Mouse (Mus musculus): ENCODE data around the gene Gm28048. TPM values are rescaled to one million over a fixed set of nuclear protein-coding genes. Genes with fewer than 3 reads are reported as not detected.

Gene Gm28048
- 5.4 and 5.8 TPM in 2 replicates for polyA plus RNA-seq (2012; ENCODE audit: insufficient read depth, insufficient read length, missing spikeins)

DNA sequence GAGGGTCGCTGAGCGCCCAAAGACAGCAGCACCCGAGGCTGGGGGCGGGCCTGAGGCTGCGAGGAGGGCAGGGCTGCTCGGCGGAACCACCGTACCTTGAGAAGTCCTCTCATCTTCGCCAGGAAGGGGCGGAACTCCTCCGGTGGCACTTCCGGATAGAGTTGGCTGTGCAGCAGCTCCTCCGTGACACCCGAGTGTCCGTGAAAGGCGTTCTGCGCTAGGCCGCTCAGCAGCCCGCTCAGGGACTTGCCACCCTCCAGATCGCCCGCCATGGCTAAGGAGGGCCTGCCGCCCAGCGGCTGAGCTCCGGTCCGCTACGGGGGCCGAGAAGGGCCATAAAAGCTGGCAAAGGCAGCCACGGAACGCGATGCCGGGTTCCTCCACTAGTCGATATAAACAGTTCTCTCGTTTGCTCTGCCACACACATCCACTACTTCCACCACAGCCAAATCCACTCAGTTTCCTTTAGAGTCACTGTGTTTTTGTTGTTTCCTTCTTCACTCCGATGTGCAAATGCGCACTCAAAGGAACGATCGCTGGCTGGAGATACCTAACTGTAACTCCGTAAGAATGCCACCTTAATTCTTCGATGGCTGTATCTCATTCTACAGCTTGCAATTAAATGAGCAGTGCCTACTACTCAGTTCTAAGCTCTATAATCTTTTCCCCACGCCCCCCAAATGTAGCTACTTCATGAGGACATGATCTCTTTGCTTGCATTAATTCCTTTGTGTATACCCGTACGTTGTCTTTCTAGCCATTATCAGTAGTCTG, at the start of gene Gm28048, which contains the start of gene Commd1:
Gm28048 (minus strand) TSS at position 107 of the 774 bp plus-strand sequence.
Commd1 (minus strand) TSS at position 399 of the 774 bp plus-strand sequence.
- peaks cover 4% of the 10 kb centered on the region for H3K4me1 ChIP-seq (ENCODE audit: control insufficient read depth, insufficient read depth, insufficient read length, low read length)
- peak within 1 kb of the TSS; percentile 82 for H3K4me3 ChIP-seq (ENCODE audit: insufficient read depth, low read depth, low read length)
- H3K27ac ChIP-seq (replicated peaks; ENCODE audit: low read depth, low read length): peak within 1 kb of the TSS; percentile 80

DNA sequence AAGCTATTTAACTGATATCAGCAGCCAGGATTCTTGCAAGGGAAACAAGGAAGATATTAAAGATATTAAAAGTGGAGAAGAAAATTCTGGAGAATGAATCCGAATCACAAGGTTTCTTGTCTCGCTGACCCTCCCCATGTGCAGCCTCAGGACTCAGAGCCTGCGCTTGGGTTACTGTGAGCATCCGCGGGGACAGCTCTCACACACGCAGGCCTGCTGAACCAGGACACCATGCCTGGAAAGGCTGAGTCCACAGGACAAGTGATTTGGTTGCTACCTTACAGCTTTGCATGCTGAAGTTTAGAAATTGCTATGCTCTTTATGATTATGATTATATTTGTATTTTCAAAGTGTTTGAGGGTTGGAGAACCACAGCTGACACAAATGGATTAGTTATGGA, 47.5 kb upstream of the Gm28048 start:
- no peaks in the 10 kb centered on the region for H3K4me1 ChIP-seq (ENCODE audit: control insufficient read depth, insufficient read depth, insufficient read length, low read length)
- no peak overlapping the region for H3K4me3 ChIP-seq (ENCODE audit: insufficient read depth, low read depth, low read length)
- no peak overlapping the region for H3K27ac ChIP-seq (replicated peaks; ENCODE audit: low read depth, low read length)

DNA sequence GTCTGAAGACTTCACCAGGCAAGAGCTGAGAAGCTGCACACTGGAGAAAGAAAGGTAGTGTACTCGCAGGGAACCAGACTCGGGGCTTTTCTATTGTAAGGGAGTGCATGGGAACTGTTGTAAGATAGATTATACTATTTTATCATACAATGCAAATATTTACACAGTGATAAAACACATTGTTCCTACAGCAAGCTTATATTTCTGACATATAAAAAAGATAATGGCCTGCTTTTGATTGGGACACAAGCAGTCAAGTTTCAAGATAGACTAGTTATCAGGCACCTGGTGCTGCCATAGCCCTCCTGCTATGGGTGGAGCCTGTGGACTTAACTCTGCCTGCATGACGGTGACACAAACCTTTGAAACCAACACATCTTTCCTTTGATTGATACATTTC, 47.1 kb upstream of the Gm28048 start:
- Histone ChIP-seq H3K4me3 (ENCODE audit: insufficient read depth, low read depth, low read length) (no peak overlapping the region), H3K4me1 (ENCODE audit: control insufficient read depth, insufficient read depth, insufficient read length, low read length) (no peaks in the 10 kb centered on the region), H3K27ac (replicated peaks; ENCODE audit: low read depth, low read length) (no peak overlapping the region)

DNA sequence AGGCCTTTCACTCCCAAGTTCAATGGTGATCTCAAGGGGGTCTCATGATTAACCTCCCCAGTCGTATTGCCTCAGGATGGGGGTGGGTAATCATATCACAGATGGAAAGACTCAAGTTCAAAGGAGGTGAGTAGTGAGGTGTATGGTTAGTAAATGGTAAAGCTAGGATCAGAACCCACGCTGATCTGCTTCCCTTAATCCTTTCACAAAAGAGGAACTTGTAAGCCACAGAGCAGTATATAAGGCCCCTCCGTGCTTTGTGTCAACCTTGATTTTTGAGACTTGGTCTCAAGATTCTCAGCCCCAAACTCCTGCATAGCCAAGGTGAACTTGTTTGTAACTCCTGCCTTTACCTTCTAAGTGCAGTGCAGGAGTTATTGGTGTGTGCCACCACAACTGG, 42.3 kb upstream of the Gm28048 start:
- Histone ChIP-seq H3K4me3 (ENCODE audit: insufficient read depth, low read depth, low read length) (no peak overlapping the region), H3K27ac (replicated peaks; ENCODE audit: low read depth, low read length) (no peak overlapping the region), H3K4me1 (ENCODE audit: control insufficient read depth, insufficient read depth, insufficient read length, low read length) (no peaks in the 10 kb centered on the region)

DNA sequence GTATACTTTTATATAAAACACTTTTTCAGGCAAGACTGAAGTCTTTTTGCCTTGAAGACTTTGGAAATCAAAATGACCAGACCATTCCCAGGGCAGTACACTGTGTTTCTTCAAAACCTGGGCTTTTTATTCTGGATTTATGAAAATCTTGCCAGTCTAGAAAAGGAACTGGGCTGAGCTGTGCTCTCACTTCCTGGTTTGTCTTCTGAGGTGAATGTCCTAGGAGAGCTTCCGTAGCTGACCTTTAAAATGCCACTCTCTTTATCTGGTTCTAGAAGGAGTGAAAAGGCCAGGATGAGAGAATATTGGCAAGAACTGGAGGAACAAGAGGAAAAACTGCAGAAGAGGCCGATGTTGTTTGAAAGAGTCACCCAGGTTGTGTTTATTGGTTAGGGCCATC, 41.3 kb upstream of the Gm28048 start:
- no peaks in the 10 kb centered on the region for H3K4me1 ChIP-seq (ENCODE audit: control insufficient read depth, insufficient read depth, insufficient read length, low read length)
- no peak overlapping the region for H3K4me3 ChIP-seq (ENCODE audit: insufficient read depth, low read depth, low read length)
- no peak overlapping the region for H3K27ac ChIP-seq (replicated peaks; ENCODE audit: low read depth, low read length)

DNA sequence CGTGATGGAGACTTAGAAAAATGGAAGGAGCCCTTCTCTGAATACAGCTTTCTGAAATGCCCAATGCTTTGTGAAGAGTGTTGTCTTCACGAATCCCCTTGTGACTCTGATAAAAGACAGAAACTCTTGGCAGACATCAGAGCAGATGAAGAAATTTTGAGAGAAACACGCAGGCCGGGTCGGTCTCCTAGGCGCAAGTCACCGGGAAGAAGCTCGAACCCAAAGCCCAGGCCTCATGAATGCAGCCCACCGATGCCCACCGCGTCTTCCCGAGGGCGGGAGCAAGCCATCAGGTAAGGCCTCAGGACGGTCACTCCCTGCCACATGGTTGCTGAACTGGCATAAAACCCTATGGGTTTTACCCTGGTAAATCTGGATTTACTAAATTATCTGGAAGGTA, 39.0 kb upstream of the Gm28048 start:
- H3K27ac ChIP-seq (replicated peaks; ENCODE audit: low read depth, low read length): no peak overlapping the region
- peak overlapping the region; percentile 31 for H3K4me3 ChIP-seq (ENCODE audit: insufficient read depth, low read depth, low read length)
- no peaks in the 10 kb centered on the region for H3K4me1 ChIP-seq (ENCODE audit: control insufficient read depth, insufficient read depth, insufficient read length, low read length)

DNA sequence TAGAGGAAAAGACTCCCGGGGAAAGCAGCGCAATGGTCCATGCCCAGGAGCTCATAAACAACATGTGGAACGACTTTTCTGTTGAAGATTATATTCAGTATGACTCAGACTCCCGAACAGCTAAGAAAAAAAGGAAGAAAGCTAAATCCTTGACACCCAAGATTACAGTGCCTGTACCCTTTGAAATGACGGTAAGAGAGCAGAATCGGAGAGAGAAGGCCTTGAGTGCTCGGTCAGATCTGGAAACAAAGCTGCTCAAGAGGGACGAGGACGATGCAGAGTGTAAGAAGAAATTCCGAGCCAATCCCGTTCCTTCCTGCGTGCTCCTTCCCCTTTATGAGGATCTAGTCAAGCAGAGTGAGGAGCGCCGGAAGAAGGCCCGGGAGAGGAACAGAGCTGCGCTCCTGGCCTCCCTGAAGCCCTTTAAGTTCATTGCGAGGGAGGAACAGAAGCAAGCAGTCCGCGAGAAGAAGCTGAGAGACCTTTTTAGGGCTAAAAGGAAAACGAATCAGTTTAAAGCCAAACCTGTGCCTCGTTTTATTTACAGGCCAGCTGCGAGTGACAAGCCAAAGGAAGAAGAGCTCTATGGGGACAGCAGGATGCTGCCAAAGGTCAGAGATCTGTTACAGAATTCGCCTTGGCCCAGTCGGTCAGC, 38.4 kb upstream of the Gm28048 start:
- H3K4me3 ChIP-seq (ENCODE audit: insufficient read depth, low read depth, low read length): peak overlapping the region; percentile 31; the same call in 1 of the 2 replicates
- H3K27ac ChIP-seq (replicated peaks; ENCODE audit: low read depth, low read length): 0 out of 2 replicates have a peak overlapping the region, but pooled peaks have one; percentile 8

DNA sequence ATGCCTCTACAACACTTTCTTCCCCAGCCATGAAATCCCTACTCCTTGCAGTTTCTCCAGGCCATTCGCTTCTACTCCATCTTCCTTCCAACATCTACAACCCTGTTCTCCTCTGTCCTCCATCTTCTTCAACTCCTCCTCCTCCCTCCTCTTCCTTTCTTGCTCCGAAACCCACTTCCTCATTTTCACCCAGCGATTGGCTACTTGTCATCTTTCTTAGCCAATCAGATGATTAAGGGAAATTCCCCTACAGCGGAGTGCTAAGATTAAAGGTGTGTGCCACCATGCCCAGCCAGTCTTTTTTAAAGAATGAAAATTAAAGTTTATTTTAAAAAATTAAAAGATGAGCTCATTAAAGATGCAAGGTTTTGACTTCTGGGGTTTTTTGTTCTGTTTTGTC, 36.1 kb upstream of the Gm28048 start:
- no peaks in the 10 kb centered on the region for H3K4me1 ChIP-seq (ENCODE audit: control insufficient read depth, insufficient read depth, insufficient read length, low read length)

More for the DNA sequence above, 38.4 kb upstream of the Gm28048 start:
- H3K4me1 ChIP-seq (ENCODE audit: control insufficient read depth, insufficient read depth, insufficient read length, low read length): no peaks in the 10 kb centered on the region

DNA sequence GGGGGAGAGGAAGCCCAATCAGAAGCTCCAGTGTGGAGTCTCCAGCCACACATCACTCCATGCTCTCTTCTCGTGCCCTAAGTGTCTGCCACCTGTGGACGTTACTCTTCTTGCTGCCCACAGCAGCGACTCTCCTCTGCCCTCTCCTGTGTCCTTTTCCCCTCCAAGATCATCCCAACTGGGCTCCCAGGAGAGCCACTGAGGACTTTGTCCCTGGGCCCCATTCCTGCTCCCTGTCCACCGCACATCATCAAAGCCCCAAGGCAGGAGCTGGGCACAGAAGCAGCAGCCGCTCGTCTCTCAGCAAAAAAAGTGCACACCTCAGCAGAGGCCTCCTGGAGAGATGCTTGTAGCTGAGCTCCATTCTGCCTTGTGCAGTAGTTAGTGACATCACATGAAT, 33.1 kb upstream of the Gm28048 start:
- Histone ChIP-seq H3K4me1 (ENCODE audit: control insufficient read depth, insufficient read depth, insufficient read length, low read length) (no peaks in the 10 kb centered on the region), H3K4me3 (ENCODE audit: insufficient read depth, low read depth, low read length) (no peak overlapping the region), H3K27ac (replicated peaks; ENCODE audit: low read depth, low read length) (no peak overlapping the region)

More for the DNA sequence above, 36.1 kb upstream of the Gm28048 start:
- Histone ChIP-seq H3K4me3 (ENCODE audit: insufficient read depth, low read depth, low read length) (no peak overlapping the region), H3K27ac (replicated peaks; ENCODE audit: low read depth, low read length) (no peak overlapping the region)

DNA sequence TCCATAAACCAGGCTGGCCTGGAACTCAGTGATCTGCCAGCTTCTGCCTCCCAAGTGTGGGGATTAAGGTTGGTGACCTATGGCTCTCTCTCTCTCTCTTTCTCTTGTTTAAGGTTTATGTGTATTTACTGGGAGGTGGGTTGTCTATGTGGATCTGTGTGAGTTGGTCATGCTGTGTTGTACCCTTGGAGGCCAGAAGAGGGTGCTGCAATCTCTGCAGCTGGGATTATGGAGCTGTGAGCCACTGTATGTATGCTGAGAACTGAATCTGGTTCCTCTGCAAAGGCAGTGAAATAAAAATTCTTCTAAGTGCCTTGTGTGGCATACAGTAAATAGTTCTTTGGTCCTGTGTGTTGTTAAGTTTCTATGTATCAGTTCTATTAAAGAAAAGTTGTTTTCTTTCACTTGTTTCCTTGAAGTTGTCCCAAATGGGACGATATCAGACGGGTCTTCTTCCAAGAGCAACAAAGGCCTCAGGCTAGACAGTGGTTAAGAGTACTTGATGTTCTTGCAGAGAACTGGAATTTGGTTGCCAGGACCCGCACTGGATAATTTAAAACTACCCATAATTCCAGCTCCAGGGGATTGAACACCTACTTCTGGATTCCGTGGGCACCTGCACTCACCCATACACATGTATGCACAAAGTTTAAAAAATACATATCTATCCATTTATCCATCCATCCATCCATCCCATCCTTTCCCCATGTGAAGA, 31.8 kb upstream of the Gm28048 start:
- Histone ChIP-seq H3K4me1 (ENCODE audit: control insufficient read depth, insufficient read depth, insufficient read length, low read length) (no peaks in the 10 kb centered on the region), H3K27ac (replicated peaks; ENCODE audit: low read depth, low read length) (no peak overlapping the region), H3K4me3 (ENCODE audit: insufficient read depth, low read depth, low read length) (no peak overlapping the region)

DNA sequence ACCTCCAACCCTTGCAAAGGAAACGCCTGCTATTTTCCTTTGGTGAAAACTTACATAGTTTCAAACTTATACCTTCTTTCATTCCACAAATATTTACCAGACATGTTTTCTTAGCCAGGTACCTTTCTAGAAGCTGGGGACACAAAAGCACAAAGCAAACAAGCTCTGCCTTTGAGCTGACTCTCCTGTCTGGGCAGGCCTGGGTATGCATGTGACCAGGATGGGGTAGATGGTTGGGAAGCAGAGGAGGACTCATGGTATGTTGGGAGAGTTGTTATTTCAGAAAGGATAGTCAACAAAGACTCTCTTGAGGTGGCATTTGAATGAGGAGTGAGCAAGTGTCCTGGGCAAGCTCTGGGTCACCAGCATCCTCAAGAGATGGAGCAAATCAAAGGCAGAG, 31.2 kb upstream of the Gm28048 start:
- no peak overlapping the region for H3K27ac ChIP-seq (replicated peaks; ENCODE audit: low read depth, low read length)

DNA sequence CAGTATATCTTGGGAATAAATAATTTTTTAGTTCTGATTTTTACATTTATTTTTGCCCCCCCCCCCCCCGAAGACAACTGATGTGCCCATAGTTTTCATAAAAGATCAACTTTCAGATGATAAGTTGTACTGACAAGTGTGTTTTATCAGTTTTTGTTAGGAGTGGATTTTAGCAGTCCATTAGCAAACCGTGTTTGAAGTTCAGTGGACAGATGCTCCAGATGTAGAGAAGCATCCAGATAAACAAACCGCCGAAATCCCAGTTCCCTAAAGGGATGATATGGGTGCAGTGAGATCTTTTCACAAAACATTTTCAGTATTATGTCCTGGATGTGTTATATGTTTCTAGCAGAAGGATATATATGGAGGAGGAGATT, 26.9 kb upstream of the Gm28048 start:
- H3K27ac ChIP-seq (replicated peaks; ENCODE audit: low read depth, low read length): no peak overlapping the region
- H3K4me3 ChIP-seq (ENCODE audit: insufficient read depth, low read depth, low read length): peak overlapping the region; percentile 83
- no peaks in the 10 kb centered on the region for H3K4me1 ChIP-seq (ENCODE audit: control insufficient read depth, insufficient read depth, insufficient read length, low read length)

More for the DNA sequence above, 31.2 kb upstream of the Gm28048 start:
- Histone ChIP-seq H3K4me3 (ENCODE audit: insufficient read depth, low read depth, low read length) (no peak overlapping the region), H3K4me1 (ENCODE audit: control insufficient read depth, insufficient read depth, insufficient read length, low read length) (no peaks in the 10 kb centered on the region)

DNA sequence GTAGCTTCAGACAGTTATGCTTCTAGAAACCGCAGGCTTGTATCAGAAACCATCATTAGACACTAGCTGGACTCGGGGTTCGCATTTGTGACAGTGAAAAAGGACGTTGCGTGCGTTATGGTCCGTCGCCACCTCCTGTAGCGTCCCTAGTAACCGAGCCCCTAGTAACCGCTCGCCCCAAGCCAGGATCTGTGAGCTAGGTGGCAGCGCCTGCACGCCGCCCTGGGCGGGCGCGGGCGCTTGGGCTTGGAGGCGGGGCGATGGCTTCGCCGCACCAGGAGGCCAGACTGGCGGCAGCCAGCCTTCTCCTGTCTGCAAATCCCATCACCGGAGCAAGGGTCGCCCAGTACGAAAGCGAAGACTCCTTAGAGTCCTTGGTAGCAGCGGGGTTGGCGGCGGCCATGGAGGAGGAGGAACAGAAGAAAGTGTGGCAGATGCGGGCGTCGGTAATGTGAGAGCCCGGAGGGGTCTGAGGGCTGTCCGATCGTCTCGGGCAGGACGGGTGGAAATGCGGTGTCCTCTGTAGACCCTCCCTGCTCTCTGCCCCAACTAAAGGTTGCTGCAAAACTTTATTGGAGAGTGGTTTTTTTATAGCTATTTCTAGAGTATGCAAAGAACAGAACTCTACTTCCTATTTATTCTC, 26.4 kb upstream of the Gm28048 start:
- peak overlapping the region; percentile 73 for H3K27ac ChIP-seq (replicated peaks; ENCODE audit: low read depth, low read length)
- H3K4me1 ChIP-seq (ENCODE audit: control insufficient read depth, insufficient read depth, insufficient read length, low read length): no peaks in the 10 kb centered on the region
- peak overlapping the region; percentile 83 for H3K4me3 ChIP-seq (ENCODE audit: insufficient read depth, low read depth, low read length)

DNA sequence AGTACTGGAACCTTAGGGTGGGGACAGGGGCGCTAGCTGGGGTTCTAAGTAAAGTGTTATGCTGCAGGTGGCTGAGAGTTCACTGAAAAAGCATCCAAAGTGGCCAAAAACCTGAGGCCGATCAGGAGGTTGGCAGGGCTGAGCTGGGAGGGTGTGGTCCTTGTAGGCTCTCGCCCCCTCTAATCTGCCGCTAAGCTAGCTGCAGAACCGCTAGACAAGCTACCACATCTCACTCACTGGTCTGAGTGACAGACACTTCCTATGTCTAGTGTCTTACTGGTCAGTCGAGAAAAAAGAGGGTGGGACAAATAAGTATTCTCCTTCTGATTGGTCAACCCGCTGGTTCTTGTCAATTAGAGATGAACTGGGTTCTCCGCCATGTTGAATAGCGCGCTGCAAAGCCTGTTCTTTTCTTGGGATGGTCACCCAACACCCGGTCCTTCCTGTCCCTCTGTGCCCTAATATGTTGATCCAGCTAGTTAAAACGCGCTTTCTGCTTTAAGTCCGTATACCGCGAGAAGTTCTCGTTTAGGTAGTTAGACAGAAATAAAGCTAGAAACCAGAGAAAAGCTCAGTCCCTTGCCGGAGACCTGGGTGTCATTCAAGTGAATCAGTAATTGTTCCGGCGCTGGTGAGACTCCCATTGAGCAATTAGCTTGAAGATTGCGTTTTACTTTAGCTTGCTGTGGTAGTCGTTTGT, 25.7 kb upstream of the Gm28048 start, which contains the start of gene Fam161a:
Fam161a (plus strand) TSS at position 51 of the 700 bp plus-strand sequence.
- peak within 1 kb of the TSS; percentile 83 for H3K4me3 ChIP-seq (ENCODE audit: insufficient read depth, low read depth, low read length)
- H3K4me1 ChIP-seq (ENCODE audit: control insufficient read depth, insufficient read depth, insufficient read length, low read length): no peaks in the 10 kb centered on the region
- H3K27ac ChIP-seq (replicated peaks; ENCODE audit: low read depth, low read length): peak within 1 kb of the TSS; percentile 73
